Mouse (Mus musculus) olfactory bulb, adult 2 months (tissue): ENCODE measurements around the gene Cavin4.

Experiments used
- CTCF ChIP-seq: fragments of 200-500 bp; IDR thresholded peaks from 2 replicates; pipeline ENCODE4 v1.5.1; 2012; ENCODE audit warnings: low read depth, mild to moderate bottlenecking, low read length, moderate library complexity; ENCODE audit not compliant: insufficient read depth
- POLR2A ChIP-seq: fragments of 200-500 bp; IDR thresholded peaks from 2 replicates; pipeline ENCODE4 v1.6.1; 2012; ENCODE audit warnings: mild to moderate bottlenecking, low read depth, low read length, moderate library complexity; ENCODE audit not compliant: insufficient read depth

DNA sequence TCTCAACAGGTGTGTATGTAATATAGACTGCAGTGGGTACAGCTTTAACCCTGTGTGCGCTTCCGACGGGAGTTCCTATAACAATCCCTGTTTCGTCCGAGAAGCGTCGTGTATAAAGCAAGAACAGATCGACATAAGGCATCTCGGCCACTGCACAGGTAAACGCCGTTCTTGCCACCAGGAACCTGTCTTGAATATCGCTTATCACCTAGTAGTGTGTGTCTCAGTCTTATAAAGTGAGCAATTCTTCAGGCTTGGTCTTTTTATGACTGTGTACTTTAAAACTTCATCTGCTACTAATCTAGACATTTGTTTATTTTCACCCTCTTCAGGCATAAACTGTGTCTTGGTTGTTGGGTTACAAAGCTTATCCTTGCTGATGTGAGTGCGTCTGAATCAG lies 26.5 kb upstream of the Cavin4 start:
- TF ChIP-seq CTCF (no peak), POLR2A (no peak)
